Mouse (Mus musculus): ENCODE measurements at regions not wholly inside any gene's neighbourhood (a gene's known extent, or its start where the extent isn't known, plus 50 kb on each side); places are given as distances from the start of the nearest gene placed in this dataset.

- H3K4me3 ChIP-seq (ENCODE audit: insufficient read depth, low read length) = no peak overlapping the region
- peaks cover 13% of the 10 kb centered on the region for H3K4me1 ChIP-seq (ENCODE audit: control insufficient read depth, insufficient read depth, low read length)
- no peak for TF ChIP-seq POLR2A (IDR thresholded peaks at IDR 0.05; ENCODE audit: borderline replicate concordance, low read depth, low read length)
- no peak for TF ChIP-seq CTCF (IDR thresholded peaks at IDR 0.05; ENCODE audit: low read depth, low read length)
- no peak overlapping the region for H3K27ac ChIP-seq (ENCODE audit: insufficient read depth, low read depth, low read length)
Measured at GRCm38 (mm10) chr2:71622532-71623099, 76.1 kb upstream of the Dlx2 start.

- TF ChIP-seq POLR2A (IDR thresholded peaks at IDR 0.05; ENCODE audit: borderline replicate concordance, low read depth, low read length) = no peak
- TF ChIP-seq CTCF (IDR thresholded peaks at IDR 0.05; ENCODE audit: low read depth, low read length) = no peak
- no peak overlapping the region for H3K4me3 ChIP-seq (ENCODE audit: insufficient read depth, low read length)
- peaks cover 14% of the 10 kb centered on the region for H3K4me1 ChIP-seq (ENCODE audit: control insufficient read depth, insufficient read depth, low read length)
- H3K27ac ChIP-seq (ENCODE audit: insufficient read depth, low read depth, low read length) = no peak overlapping the region
Measured at GRCm38 (mm10) chr2:71623134-71623533, 76.6 kb upstream of the Dlx2 start.

- Histone ChIP-seq H3K27ac (ENCODE audit: insufficient read depth, low read depth, low read length) (no peak overlapping the region), H3K4me1 (ENCODE audit: control insufficient read depth, insufficient read depth, low read length) (peaks cover 14% of the 10 kb centered on the region), H3K4me3 (ENCODE audit: insufficient read depth, low read length) (no peak overlapping the region)
- no peak for TF ChIP-seq POLR2A (IDR thresholded peaks at IDR 0.05; ENCODE audit: borderline replicate concordance, low read depth, low read length)
- no peak for TF ChIP-seq CTCF (IDR thresholded peaks at IDR 0.05; ENCODE audit: low read depth, low read length)
Measured at GRCm38 (mm10) chr2:71625298-71625902, 78.8 kb upstream of the Dlx2 start.

GRCm38 (mm10) chr2:71626404-71626803 lies 79.8 kb upstream of the Dlx2 start:
- Histone ChIP-seq H3K4me1 (ENCODE audit: control insufficient read depth, insufficient read depth, low read length) (peaks cover 14% of the 10 kb centered on the region), H3K4me3 (ENCODE audit: insufficient read depth, low read length) (no peak overlapping the region), H3K27ac (ENCODE audit: insufficient read depth, low read depth, low read length) (no peak overlapping the region)
- TF ChIP-seq POLR2A (IDR thresholded peaks at IDR 0.05; ENCODE audit: borderline replicate concordance, low read depth, low read length) = no peak
- TF ChIP-seq CTCF (IDR thresholded peaks at IDR 0.05; ENCODE audit: low read depth, low read length) = no peak

- peaks cover 14% of the 10 kb centered on the region for H3K4me1 ChIP-seq (ENCODE audit: control insufficient read depth, insufficient read depth, low read length)
- TF ChIP-seq POLR2A (IDR thresholded peaks at IDR 0.05; ENCODE audit: borderline replicate concordance, low read depth, low read length) = no peak
- TF ChIP-seq CTCF (IDR thresholded peaks at IDR 0.05; ENCODE audit: low read depth, low read length) = no peak
- no peak overlapping the region; the same call in 1 of the 2 replicates for H3K4me3 ChIP-seq (ENCODE audit: insufficient read depth, low read length)
- no peak overlapping the region for H3K27ac ChIP-seq (ENCODE audit: insufficient read depth, low read depth, low read length)
Measured at GRCm38 (mm10) chr2:71627097-71627755, 80.7 kb upstream of the Dlx2 start.

- H3K4me1 ChIP-seq (ENCODE audit: control insufficient read depth, insufficient read depth, low read length) = peaks cover 9% of the 10 kb centered on the region; the same call in 1 of the 2 replicates
- no peak for TF ChIP-seq CTCF (IDR thresholded peaks at IDR 0.05; ENCODE audit: low read depth, low read length)
- no peak for TF ChIP-seq POLR2A (IDR thresholded peaks at IDR 0.05; ENCODE audit: borderline replicate concordance, low read depth, low read length)
- no peak overlapping the region for H3K4me3 ChIP-seq (ENCODE audit: insufficient read depth, low read length)
- no peak overlapping the region for H3K27ac ChIP-seq (ENCODE audit: insufficient read depth, low read depth, low read length)
Measured at GRCm38 (mm10) chr2:71628821-71629220, 82.3 kb upstream of the Dlx2 start.

GRCm38 (mm10) chr2:71629301-71630142 lies 83.0 kb upstream of the Dlx2 start:
- Histone ChIP-seq H3K4me1 (ENCODE audit: control insufficient read depth, insufficient read depth, low read length) (peaks cover 14% of the 10 kb centered on the region), H3K27ac (ENCODE audit: insufficient read depth, low read depth, low read length) (no peak overlapping the region), H3K4me3 (ENCODE audit: insufficient read depth, low read length) (no peak overlapping the region; the same call in 1 of the 2 replicates)
- no peak for TF ChIP-seq POLR2A (IDR thresholded peaks at IDR 0.05; ENCODE audit: borderline replicate concordance, low read depth, low read length)
- no peak for TF ChIP-seq CTCF (IDR thresholded peaks at IDR 0.05; ENCODE audit: low read depth, low read length)

GRCm38 (mm10) chr2:71630143-71630463 lies 83.5 kb upstream of the Dlx2 start:
- Histone ChIP-seq H3K27ac (ENCODE audit: insufficient read depth, low read depth, low read length) (no peak overlapping the region), H3K4me3 (ENCODE audit: insufficient read depth, low read length) (no peak overlapping the region), H3K4me1 (ENCODE audit: control insufficient read depth, insufficient read depth, low read length) (peaks cover 18% of the 10 kb centered on the region)
- TF ChIP-seq CTCF (IDR thresholded peaks at IDR 0.05; ENCODE audit: low read depth, low read length) (no peak), POLR2A (IDR thresholded peaks at IDR 0.05; ENCODE audit: borderline replicate concordance, low read depth, low read length) (no peak)

- no peak overlapping the region for H3K27ac ChIP-seq (ENCODE audit: insufficient read depth, low read depth, low read length)
- no peak for TF ChIP-seq CTCF (IDR thresholded peaks at IDR 0.05; ENCODE audit: low read depth, low read length)
- no peak for TF ChIP-seq POLR2A (IDR thresholded peaks at IDR 0.05; ENCODE audit: borderline replicate concordance, low read depth, low read length)
- peaks cover 11% of the 10 kb centered on the region for H3K4me1 ChIP-seq (ENCODE audit: control insufficient read depth, insufficient read depth, low read length)
Measured at GRCm38 (mm10) chr2:71633471-71633870, 86.9 kb upstream of the Dlx2 start.

More at GRCm38 (mm10) chr2:71633471-71633870, 86.9 kb upstream of the Dlx2 start:
- no peak overlapping the region for H3K4me3 ChIP-seq (ENCODE audit: insufficient read depth, low read length)
